Mouse (Mus musculus): Measurements from ENCODE around the gene Klra6. TPM values are rescaled to one million over a fixed set of nuclear protein-coding genes. Genes with fewer than 3 reads are reported as not detected.
"Not testable (repeated sequence)": the region's sequence is repeated elsewhere in the genome, so short reads cannot be mapped to it uniquely, and the experiment has no call there.

The Klra6 gene
- total RNA-seq (2022) = not detected

GRCm38 (mm10) chr6:130026854-130027253, at the start of gene Klra6:
TSS of gene Klra6 (minus strand) at chr6:130026954.
- no peak for DNase-seq (ENCODE audit: low spot score in 2 of 2)

- not testable (repeated sequence) for DNase-seq (ENCODE audit: low spot score in 2 of 2)
Measured at GRCm38 (mm10) chr6:130067171-130067570, 40.4 kb upstream of the Klra6 start, which contains the start of gene Klra4. TSS of gene Klra4 (minus strand) at chr6:130067271.

- no peak for DNase-seq (ENCODE audit: low spot score in 2 of 2)
Measured at GRCm38 (mm10) chr6:130065196-130065595, 38.4 kb upstream of the Klra6 start.

- not testable (repeated sequence) for DNase-seq (ENCODE audit: low spot score in 2 of 2)
Measured at GRCm38 (mm10) chr6:130035146-130035545, 8.4 kb upstream of the Klra6 start.

DNA sequence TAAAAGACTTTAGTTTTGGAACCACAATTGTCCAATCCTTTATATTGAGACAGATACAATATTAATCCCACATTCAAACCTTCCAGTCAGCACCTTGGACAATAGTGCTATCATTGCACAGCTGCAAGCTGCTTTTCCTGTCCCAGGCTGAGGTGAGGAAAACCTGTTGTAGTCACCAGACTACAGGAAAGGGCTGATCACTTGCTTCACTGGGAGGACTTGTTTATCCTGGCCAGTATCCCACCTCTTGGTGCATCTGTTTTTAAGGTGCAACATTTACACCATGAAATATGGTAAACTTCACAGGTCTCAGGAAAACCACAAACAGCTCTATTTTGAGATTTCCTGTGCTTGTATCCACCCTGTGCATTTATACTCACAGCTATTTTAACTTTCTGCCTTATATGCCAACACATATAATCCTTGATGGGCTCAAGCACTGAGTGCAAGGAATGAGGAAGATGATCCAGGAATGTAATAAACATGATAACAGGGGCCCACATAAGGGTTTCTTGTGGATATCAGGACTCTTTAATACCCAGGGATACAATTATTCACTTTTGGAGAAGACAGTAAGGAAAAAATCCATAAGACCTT, 4.8 kb upstream of the Klra6 start:
- not testable (repeated sequence) for DNase-seq (ENCODE audit: low spot score in 2 of 2)

Other genes starting within 250 kb of the Klra6 start
- gene Gm156, start 242.7 kb downstream of the Klra6 start, total RNA-seq (2022) = not detected
- not detected for gene Gm17631, start 164.3 kb downstream of the Klra6 start, total RNA-seq (2022)
- not detected for gene Klra17, start 150.3 kb downstream of the Klra6 start, total RNA-seq (2022)
- not detected for gene Klra5, start 109.3 kb downstream of the Klra6 start, total RNA-seq (2022)
- not detected for gene Klra4, start 40.3 kb upstream of the Klra6 start, total RNA-seq (2022)
- under 1 TPM in 1 of 4 experiments, not detected in 3; 0.25 TPM for gene Klra8, start 102.9 kb upstream of the Klra6 start, total RNA-seq (2022)
- under 1 TPM; 0.29 to 0.45 (median 0.29) TPM for gene Klra9, start 166.2 kb upstream of the Klra6 start, total RNA-seq (2022)
- gene Klra7, start 206.4 kb upstream of the Klra6 start, total RNA-seq (2022) = not detected

Data from gastrocnemius, adult 8-10 months (tissue).